Mouse (Mus musculus): ENCODE data around the gene Srf. TPM values are rescaled to one million over a fixed set of nuclear protein-coding genes. Genes with fewer than 3 reads are reported as not detected.
"Not testable (repeated sequence)": the region's sequence is repeated elsewhere in the genome, so short reads cannot be mapped to it uniquely, and the experiment has no call there.

Gene Srf
- polyA plus RNA-seq (2012; rRNA removed), result 96.7 and 114 TPM in 2 replicates

DNA sequence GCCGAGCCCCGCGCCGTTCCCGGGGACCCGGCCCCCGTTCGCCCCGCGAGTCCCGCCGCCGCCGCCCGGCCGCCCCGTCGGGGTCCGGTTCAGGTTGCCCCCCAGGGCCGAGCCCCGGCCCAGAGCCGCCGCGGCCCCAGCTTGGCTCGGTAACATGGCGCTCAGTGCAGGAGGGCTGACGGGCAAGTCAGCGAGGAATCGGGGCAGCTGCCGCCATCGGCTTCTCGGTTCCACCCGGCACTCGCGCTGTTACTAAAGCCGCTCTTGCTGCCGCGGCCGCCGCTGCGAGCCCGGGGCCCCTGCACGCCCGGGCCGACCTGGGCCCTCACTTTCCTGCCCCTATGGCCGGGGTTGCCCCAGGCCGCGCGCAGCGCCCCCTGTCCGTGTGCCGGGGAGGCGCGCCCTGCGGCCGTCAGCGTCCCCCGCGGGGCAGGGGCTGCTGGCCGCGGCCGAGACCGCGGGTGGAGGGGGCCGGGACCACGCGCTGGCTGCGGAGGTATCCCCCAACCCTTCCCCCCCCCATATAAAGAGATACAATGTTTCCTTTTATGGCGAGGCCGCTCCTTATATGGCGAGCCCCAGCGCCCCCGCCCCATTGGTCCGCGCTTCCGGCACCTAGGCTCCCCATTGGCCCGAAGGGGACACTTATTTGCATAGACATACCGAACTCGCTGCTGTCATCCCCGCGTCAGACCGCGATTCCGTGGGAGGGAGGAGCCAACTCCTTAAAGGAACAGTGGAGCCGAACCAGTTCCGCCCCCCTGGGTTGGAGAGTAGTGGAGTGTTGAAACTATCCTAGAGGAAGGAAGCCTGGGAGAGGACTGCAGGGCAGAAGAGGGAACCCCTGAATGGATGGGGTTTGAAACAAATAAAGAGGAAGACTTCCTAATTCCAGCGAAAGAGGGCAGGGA lies at the start of gene Srf:
TSS of gene Srf (minus strand) at position 503 of the 911 bp plus-strand sequence.
- DNase-seq (ENCODE audit: low read depth), result peak; percentile 89

DNA sequence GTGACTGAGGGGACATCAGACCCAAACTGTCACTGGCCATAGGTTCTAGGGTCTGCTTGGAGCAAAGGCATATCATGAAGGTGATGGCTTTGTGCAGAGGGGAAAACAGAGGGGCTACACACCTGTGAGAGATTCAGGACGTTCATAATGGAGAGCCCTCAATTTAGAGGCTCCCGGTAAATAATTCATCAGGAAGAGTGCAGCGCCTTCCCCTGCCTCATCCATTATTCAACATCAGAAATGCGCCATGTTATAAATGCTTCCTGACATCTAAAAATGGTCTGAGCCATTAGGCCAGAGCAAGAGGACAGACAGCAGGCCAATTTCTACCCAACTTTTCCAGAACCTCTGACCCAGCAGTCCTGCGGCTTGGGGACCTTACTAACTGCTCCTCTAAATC lies 49.2 kb upstream of the Srf start:
- DNase-seq (ENCODE audit: low read depth), result no peak

DNA sequence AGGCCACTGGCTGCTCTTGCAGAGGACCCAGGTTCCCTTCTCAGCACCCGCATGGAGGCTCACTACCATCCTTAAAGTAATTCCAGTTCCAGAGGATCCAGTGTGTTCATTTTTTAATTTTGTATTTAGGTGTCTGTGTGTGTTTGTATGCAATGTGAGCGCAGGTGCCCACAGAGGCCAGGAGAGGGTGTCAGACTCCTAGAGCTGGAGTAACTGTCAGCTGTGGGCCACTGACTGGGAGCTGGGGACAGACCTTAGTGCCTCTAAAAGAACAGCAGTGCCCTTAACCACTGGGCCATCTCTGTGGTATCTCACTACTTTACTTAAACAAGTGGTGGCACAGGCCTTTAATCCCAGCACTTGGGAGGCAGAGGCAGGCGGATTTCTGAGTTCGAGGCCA lies 47.3 kb upstream of the Srf start:
- DNase-seq (ENCODE audit: low read depth), result no peak

DNA sequence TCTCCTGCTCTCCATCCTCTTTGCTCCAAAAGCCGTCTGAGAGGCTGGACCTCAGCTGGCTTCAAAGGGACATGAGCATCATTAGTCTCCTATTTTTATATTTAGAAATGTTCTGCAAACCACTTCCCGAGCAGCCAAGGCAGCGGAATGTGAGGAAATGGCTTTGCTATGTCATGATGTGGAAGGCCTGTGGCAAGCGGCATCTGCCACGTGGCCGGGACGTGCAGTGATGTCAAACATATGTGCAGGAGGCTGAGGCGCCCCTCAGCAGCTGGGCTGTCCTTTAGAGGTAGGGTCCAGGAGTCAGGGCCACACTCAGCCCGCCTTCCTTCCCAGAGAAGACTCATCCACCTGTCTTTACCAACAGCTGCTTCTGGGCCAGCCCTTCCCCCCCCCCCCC lies 46.2 kb upstream of the Srf start:
- DNase-seq (ENCODE audit: low read depth), result no peak

DNA sequence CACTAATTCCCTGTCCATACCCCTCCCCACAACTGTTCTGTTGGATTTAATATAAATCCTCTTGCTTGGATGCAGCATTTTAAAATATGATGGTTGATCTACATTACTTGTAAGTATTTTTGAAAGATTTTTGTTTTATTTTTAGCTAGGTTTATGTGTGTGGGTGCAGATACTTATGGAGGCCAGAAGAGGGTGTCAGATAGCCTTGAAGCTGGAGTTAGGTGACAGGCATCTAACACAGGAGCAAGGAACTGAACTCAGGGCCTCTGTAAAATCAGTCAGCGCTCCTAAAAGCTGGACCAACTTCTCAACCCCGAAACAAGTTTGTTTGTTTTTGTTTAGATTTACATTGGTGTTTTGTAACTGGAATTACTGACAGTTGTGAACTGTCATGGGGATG lies 44.6 kb upstream of the Srf start:
- DNase-seq (ENCODE audit: low read depth), result no peak

DNA sequence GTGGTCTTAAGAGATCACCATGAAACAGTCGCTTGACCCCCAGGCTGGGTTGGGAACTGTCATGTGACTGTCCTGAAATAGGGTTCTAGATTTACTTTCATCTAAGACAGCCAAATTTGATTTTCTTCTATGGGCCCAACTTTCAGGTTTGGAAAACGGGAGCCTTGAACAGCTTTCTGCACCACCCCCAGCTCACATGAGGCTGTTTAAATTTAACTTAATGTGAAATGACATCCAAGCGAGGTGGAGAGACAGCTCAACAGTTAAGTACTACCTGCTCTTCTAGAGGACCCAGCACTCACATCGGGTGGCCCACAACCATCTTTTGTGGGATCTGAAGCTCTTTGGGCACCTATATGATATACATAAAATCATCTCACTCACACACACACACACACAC lies 43.0 kb upstream of the Srf start:
- DNase-seq (ENCODE audit: low read depth), result no peak

DNA sequence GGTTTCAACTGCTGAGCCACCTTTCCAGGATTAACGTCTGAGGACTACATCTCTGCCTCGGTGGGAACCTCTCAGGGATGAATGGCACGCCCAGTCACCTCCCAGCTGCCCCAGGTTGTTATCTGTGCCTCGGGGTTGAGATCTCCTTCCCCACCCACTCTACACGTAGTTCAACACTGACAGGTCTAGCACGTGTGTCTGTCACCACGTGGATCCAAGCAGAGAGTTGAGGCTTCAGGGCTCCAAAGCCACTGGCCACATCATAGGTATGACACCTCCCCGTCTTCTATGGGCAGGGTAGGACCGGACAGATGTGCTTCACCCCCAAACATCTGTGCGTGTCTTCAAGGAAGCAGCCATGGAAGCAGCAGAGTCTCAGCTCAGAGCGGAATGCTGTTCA lies 42.0 kb upstream of the Srf start:
- DNase-seq (ENCODE audit: low read depth), result no peak

DNA sequence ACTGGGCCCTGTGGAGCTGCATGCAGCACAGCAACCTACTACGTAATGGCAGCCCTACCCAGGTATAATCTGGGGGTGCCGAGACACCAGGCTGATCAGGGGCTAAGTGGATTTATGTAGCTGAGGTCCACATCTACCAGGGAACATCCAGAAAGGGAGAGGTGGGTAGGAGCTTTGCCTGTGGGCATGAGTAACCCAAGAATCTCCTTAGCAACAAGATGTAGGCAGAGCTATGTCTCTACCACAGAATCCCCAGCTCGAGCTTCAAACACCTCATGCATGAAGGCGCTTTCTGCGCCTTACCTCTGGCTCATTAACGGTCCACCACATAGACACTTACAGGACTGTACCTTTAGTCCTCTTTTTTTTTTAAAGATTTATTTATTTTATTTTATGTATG lies 39.4 kb upstream of the Srf start:
- no peak for DNase-seq (ENCODE audit: low read depth)

DNA sequence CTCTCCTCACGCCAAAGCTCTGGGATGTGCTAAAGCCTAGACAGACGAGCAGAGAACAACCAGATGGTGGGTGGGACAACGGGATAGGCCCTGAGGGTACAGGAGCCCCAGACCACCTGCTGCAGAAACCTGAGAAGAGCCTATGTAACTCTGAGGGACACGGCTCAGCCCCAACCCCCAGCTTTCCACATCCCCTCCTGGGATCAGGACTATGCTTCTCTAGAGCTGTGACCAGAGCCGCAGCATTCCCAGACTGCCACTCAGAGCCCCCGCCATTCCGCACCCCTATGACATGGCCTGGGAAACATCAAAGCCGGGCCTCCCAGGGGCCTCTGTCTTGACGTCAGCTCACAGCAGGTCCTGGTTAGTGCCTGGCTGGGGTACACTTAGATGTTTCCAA lies 38.6 kb upstream of the Srf start:
- no peak for DNase-seq (ENCODE audit: low read depth)

DNA sequence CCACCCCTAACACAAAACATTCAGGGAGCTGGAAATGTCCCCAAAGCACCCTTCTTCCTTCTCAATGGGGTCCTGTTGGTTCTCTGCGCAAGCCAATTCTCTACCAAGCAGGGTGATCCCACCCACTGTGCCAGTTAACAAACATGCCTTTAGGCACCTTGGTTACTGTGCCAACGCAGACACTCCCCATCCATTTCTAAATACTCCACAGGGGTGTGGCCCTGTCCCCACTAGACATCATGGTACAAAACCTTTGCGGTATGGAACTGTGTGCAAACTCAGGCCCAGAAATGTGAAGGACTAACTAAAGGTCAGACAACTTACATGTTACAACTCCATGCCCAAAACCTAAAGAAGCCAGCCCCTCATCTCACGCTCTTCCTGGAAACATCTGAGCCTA lies 37.1 kb upstream of the Srf start:
- DNase-seq (ENCODE audit: low read depth), result no peak

DNA sequence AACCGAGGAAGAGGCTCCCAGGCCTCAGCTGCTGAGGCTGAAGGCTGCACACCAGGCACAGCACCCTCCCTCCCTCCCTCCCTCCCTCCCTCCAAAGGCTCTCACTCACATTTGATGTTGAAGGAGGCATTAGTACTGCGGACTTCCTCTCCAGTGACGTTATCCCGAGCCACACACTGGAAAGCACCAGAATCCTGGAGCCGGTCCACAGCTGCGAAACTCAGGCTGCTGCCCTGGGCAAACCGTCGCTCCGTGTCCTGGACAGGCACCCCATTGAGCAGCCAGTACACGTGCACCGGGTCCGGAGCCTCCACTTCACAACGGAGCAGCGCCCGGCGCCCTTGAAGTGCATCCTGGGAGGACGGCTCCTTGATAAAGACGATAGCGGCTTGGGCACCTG lies 35.4 kb upstream of the Srf start:
- DNase-seq (ENCODE audit: low read depth), result no peak

DNA sequence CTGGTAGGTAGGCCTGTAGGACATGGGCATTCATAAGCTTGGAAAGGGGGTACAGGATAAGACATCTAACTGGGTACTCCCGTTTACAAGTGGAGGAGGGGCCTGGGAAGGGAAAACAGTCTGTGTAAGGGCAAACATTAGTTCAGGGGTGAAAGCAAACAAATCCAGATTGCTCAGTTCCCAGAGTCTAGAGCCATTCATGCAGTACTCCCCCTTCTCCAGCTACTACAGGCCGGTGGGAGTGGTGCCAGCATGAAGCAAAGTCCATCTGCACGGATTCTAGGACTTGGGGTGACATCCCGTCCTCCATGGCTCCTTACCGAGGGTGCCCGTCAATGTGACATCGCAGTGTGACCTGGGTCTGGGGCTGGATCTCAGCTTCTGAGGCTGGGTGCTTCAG lies 34.5 kb upstream of the Srf start:
- DNase-seq (ENCODE audit: low read depth), result no peak

DNA sequence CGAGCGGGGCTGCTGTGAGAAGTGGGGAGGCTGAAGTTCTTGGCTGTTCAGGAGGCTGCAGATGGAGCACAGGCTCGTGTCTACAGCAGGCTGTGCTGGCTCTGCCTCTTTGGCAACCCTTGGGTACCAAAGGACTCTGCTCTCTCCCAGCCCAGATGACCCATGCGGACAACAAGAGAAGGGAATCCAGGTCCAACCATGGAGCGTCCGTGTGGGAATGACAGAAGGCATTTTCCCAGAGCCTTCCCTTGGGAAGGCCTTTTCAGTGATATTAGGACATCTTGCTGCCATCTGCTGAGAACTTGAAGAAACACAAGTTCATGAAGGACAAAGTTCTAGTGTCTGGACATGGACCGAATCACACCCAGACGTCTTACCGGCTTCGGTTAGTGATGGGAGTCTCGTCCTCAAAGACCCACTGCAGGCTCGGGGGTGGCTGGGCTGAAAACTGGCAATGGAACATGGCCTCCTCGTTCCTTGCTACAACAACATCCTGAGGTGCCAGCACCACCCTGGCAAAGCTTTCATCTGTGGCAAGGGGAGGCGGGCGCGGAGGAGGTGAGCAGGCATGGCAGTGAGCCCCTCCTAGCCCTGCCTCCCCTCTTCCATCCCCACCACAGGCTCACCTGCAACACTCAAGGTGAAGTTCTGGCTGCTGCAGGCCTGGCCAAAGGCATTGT lies 33.8 kb upstream of the Srf start:
- DNase-seq (ENCODE audit: low read depth), result no peak

DNA sequence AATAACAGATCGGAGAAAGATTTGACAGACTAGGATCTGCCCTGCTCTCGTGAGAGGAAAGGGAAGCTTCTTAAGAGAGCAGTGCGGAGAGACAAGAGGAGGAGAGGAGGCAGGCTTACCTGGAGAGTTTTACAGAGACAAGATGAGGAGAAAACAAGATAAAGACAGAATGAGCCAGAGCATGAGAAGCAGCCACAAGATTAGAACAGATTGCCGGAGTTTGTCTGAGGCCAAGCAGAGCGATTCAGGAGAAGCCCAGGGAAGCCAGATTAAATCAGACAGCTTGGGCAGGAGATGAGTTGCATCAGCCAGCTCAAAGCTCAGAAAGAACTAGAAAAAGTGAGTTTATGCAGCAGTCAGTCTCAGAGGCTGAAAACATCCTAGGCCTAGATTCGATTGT lies 32.9 kb upstream of the Srf start:
- no peak for DNase-seq (ENCODE audit: low read depth)

DNA sequence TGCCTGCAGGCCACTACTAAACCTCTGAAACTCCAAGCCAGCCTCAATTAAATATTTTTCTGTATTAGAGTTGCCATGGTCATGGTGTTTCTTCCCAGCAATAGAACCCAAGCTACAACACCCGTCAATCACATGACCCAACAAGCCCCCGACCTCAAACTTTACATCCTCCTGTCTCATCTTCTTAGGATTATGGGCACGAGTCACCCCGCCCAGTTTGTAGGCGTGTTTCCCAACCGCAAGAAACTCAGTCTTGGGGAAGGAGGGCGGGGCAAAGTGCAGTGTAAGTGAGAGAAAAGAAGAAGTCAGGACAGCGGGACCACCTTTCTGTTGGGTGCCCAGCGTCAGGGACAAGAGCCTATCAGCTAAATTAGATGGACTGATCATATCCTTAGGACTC lies 32.2 kb upstream of the Srf start:
- no peak for DNase-seq (ENCODE audit: low read depth)

DNA sequence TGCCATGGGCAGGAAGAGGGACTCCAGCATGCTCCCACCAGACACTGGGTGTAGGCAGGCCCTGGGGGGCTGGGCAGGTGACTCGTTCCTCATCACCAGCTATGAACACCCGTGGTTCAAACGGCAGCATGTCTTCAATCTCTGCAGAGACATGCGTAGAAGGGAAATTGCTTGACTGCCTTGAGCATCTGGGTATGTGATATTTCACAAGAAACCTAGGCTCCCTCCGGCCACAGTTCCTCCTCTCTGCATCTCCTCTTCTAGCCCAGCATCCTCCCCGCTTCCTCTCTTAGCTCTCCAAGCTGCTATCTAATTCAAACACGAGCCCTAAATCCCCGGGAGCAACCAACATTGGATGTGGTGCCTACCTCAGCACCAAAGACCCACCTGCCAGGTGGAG lies 30.4 kb upstream of the Srf start:
- DNase-seq (ENCODE audit: low read depth), result no peak

DNA sequence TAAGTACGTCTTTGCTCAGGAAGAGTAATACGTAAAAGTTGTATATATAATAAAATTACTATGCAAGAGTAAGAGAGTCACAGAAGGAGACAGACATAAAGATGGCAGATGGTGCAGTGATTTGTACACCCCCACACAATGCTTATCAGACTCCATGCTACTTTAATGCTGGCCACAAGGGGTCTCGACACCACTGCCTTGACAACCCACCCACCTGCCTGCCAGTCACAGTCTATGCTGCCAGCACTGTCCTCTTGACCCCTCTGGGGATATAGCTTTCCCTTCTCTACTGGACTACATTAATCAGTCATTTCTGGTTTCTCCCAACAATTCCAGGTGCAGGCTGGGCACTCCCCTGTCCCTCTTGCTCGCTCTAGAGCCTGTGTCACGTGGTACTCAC lies 22.7 kb upstream of the Srf start:
- no peak for DNase-seq (ENCODE audit: low read depth)

DNA sequence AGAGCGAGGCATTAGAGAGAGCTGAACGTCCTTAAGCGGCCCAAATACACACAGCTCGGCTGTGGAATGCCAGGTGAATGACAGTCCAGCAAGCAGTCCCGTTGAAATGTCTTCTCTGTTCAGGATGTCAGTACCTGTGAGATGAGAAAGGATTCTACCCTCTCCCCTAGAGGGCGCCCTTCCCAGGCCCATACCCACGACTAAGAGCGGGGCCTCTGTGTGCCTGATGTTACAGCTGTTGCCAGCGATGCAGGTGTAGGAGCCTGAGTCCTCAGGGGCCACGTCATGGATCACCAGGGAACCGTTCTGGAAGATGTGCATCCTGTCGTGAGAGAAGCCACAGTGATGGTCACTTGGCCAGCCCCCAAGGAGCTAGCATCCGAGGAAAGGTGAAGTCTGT lies 20.1 kb upstream of the Srf start:
- DNase-seq (ENCODE audit: low read depth), result no peak

DNA sequence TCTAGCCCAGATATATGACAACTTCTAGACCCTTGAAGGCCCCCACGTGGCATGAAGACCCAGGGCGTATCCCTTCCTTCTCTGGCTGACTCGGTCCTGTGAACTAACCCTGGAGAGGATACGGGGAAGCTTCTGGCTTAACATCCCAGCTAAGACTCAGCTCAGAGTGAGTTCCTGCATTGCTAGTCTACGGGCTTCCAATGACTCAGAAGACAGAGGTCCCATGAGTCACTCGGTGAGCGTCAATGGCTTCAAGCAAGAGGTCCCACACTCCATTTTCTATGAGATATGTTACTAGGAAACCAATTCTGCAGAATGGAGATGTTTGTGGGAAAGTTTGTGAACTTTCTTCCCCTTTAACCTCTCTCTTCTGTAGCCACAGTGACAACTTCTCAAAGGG lies 18.6 kb upstream of the Srf start:
- no peak for DNase-seq (ENCODE audit: low read depth)

DNA sequence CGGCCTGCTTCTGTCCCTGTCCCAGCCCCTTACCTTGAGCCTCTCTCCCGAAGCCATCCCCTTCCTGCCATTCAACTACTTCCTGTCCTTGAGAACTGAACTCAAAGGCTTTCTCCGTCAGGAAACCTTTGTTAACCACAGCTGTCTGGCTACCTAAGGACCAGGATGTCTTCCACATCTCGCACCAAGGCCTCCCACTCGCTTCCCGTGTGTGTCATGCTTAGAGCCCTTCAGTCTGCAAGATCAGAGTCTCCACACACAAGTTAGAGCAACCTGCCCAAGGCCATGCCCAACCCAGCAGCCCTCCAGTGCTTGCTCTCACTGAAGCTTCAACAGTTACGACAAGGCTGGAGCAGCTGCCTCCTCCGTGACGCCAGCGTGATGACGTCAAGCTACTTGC lies 15.0 kb upstream of the Srf start:
- DNase-seq (ENCODE audit: low read depth), result no peak

DNA sequence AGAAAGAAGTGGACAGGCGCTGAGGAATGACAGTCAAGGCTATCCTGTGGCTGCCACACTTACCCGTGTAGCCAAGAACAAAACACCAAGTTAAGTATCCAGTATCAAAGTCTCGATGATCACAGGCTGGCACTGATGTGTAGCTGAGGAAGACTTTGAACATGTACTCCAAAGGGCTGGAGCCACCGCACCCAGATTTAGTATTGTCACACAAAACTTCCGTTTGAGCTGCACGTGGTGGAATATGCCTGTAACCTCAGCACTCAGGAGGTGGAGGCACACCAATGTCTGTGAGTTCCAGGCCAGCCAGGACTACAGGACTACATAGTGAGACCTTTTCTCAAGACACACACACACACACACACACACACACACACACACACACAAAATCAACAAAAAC lies 3.2 kb upstream of the Srf start:
- no peak for DNase-seq (ENCODE audit: low read depth)

DNA sequence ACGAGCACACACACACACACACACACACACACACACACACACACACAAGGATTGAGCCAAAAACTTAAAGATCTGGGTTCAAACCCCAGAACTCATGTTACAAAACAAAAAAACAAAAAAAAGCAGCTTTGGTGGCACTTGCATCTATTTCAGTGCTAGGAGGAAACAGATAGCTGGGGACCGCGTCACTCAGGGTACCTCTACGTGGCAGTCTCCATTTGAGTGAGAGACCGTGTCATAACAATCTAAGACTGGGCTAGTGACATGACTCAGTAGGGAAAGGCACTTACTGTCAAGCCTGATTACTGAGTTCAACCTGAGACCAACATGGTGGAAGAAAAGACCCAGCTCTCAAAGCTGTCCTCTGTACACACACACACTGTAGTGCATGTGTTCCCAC lies 2.2 kb upstream of the Srf start:
- no peak for DNase-seq (ENCODE audit: low read depth)

DNA sequence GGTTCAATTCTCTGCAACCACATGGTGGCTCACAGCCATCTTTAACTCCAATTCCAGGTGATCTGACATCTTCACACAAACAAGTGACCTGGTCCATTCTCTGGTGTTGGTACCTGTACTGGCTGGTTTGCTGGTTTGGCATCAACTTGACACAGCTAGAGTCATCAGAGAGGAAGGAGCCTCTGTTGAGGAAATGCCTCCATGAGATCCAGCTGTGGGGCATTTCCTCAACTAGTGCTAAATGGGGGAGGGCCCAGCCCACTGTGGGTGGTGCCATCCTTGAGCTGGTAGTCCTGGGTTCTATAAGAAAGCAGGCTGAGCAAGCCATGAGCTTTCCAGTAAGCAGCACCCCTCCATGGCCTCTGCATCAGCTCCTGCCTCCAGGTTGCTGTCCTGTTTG lies 1.3 kb upstream of the Srf start:
- not testable (repeated sequence) for DNase-seq (ENCODE audit: low read depth)

DNA sequence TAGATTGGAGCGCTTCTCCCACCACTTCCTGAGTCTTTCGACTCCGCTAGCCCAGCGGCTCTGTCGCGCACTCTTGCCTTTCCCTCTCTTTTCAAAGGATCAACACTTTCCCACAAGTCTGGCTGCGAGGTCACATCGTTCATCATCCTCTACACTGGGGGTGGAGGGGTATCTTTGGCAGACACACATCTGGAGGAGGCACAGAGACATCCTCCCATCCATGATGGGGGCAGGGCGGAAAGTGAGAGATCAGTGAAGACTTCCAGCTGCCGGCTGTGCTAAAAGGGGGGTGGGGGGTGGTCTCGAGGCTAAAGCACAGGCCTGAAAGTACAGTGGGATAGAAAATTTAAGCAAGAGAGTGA lies 590 bp upstream of the Srf start:
- no peak for DNase-seq (ENCODE audit: low read depth)
